Mouse (Mus musculus) liver, embryonic 14.5 days (tissue): ENCODE measurements around the gene Rab11fip5.

ENCODE experiments used
- CTCF ChIP-seq: IDR thresholded peaks from 2 replicates; pipeline ENCODE4 v1.5.1; 2016; ENCODE audit warnings: antibody characterized with exemption, low read depth, control low read depth
- EP300 ChIP-seq: IDR thresholded peaks from 2 replicates; pipeline ENCODE4 v1.6.1; 2016; ENCODE audit warnings: antibody characterized with exemption, low read depth

- TF ChIP-seq CTCF (no peak), EP300 (no peak)
Observed at GRCm38 (mm10) chr6:85294004-85294379, 80.4 kb downstream of the Rab11fip5 start.
